Mouse (Mus musculus) liver, embryonic 14.5 days (tissue): ENCODE results near the gene Nupr1l.

Experiments
- CTCF ChIP-seq: IDR thresholded peaks from 2 replicates; pipeline ENCODE4 v1.5.1; 2016; ENCODE audit warnings: antibody characterized with exemption, low read depth, control low read depth
- EP300 ChIP-seq: IDR thresholded peaks from 2 replicates; pipeline ENCODE4 v1.6.1; 2016; ENCODE audit warnings: antibody characterized with exemption, low read depth

DNA sequence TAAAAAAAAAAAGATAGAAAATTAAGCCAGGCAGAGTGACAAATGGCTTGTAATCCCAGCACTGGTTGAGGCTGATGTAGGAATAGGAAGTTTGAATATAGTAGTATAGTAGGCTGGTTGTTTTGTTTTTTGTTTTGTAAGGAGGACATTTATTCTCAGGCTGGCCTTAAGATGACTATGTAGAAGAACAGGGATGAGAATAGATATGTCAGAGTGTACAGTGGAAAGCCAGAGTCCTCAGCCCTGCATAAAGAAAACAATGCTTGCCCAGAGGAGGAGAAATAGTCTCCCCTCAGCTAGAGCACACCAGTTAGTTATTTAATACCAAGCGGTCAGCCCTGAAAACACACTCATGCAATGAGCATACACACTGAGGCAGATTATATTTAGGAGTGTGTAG lies 9.9 kb upstream of the Nupr1l start, which contains the start of gene Phkg1:
- TF ChIP-seq CTCF (no peak), EP300 (no peak)
